Mouse (Mus musculus): ENCODE data around the gene Bcl2a1b.
"Not testable (repeated sequence)": the region's sequence is repeated elsewhere in the genome, so short reads cannot be mapped to it uniquely, and the experiment has no call there.

Bcl2a1b gene

GRCm38 (mm10) chr9:89198969-89199416 is at the start of gene Bcl2a1b, which contains the start of gene Gm29094:
Bcl2a1b (plus strand) TSS chr9:89199209.
Gm29094 (plus strand) TSS chr9:89199379.
- not testable (repeated sequence) for DNase-seq (ENCODE audit: low read depth, low spot score)

- DNase-seq (ENCODE audit: low read depth, low spot score) = not testable (repeated sequence)
Measured at GRCm38 (mm10) chr9:89172539-89172938, 26.5 kb upstream of the Bcl2a1b start.

- DNase-seq (ENCODE audit: low read depth, low spot score) = peak; percentile 19
Measured at GRCm38 (mm10) chr9:89178833-89179232, 20.2 kb upstream of the Bcl2a1b start.

- not testable (repeated sequence) for DNase-seq (ENCODE audit: low read depth, low spot score)
Measured at GRCm38 (mm10) chr9:89179469-89179868, 19.5 kb upstream of the Bcl2a1b start.

GRCm38 (mm10) chr9:89187006-89187405 is 12.0 kb upstream of the Bcl2a1b start:
- not testable (repeated sequence) for DNase-seq (ENCODE audit: low read depth, low spot score)

- DNase-seq (ENCODE audit: low read depth, low spot score) = not testable (repeated sequence)
Measured at GRCm38 (mm10) chr9:89195483-89195882, 3.5 kb upstream of the Bcl2a1b start.

GRCm38 (mm10) chr9:89197509-89197908 is 1.5 kb upstream of the Bcl2a1b start:
- DNase-seq (ENCODE audit: low read depth, low spot score) = not testable (repeated sequence)

- DNase-seq (ENCODE audit: low read depth, low spot score) = not testable (repeated sequence)
Measured at GRCm38 (mm10) chr9:89198349-89198748, 660 bp upstream of the Bcl2a1b start.

GRCm38 (mm10) chr9:89202256-89202655 is 3.2 kb downstream of the Bcl2a1b start:
- not testable (repeated sequence) for DNase-seq (ENCODE audit: low read depth, low spot score)

- not testable (repeated sequence) for DNase-seq (ENCODE audit: low read depth, low spot score)
Measured at GRCm38 (mm10) chr9:89208939-89209338, 9.9 kb downstream of the Bcl2a1b start.

- DNase-seq (ENCODE audit: low read depth, low spot score) = peak; percentile 22
Measured at GRCm38 (mm10) chr9:89210353-89211064, 11.5 kb downstream of the Bcl2a1b start, which contains the start of gene Mthfs. Mthfs (plus strand) TSS chr9:89210676.

- DNase-seq (ENCODE audit: low read depth, low spot score) = not testable (repeated sequence)
Measured at GRCm38 (mm10) chr9:89211065-89211858, 12.3 kb downstream of the Bcl2a1b start.

- not testable (repeated sequence) for DNase-seq (ENCODE audit: low read depth, low spot score)
Measured at GRCm38 (mm10) chr9:89212428-89212827, 13.4 kb downstream of the Bcl2a1b start.

- peak; percentile 13 for DNase-seq (ENCODE audit: low read depth, low spot score)
Measured at GRCm38 (mm10) chr9:89218174-89218573, 19.2 kb downstream of the Bcl2a1b start.

GRCm38 (mm10) chr9:89219668-89220067 is 20.7 kb downstream of the Bcl2a1b start:
- DNase-seq (ENCODE audit: low read depth, low spot score) = not testable (repeated sequence)

GRCm38 (mm10) chr9:89220704-89221287 is 21.8 kb downstream of the Bcl2a1b start:
- not testable (repeated sequence) for DNase-seq (ENCODE audit: low read depth, low spot score)

GRCm38 (mm10) chr9:89226071-89226470 is 27.1 kb downstream of the Bcl2a1b start:
- DNase-seq (ENCODE audit: low read depth, low spot score) = peak; percentile 65

GRCm38 (mm10) chr9:89228122-89228521 is 29.1 kb downstream of the Bcl2a1b start:
- no peak for DNase-seq (ENCODE audit: low read depth, low spot score)

- DNase-seq (ENCODE audit: low read depth, low spot score) = not testable (repeated sequence)
Measured at GRCm38 (mm10) chr9:89230897-89231497, 32.0 kb downstream of the Bcl2a1b start.

- DNase-seq (ENCODE audit: low read depth, low spot score) = not testable (repeated sequence)
Measured at GRCm38 (mm10) chr9:89237131-89237530, 38.1 kb downstream of the Bcl2a1b start.

GRCm38 (mm10) chr9:89238976-89239505 is 40.0 kb downstream of the Bcl2a1b start:
- DNase-seq (ENCODE audit: low read depth, low spot score) = not testable (repeated sequence)
